Mouse (Mus musculus) heart, embryonic 13.5 days (tissue): Measurements from ENCODE around the gene Apof. TPM values are rescaled to one million over a fixed set of nuclear protein-coding genes. Genes with fewer than 3 reads are reported as not detected.
"Not testable (repeated sequence)": the region's sequence is repeated elsewhere in the genome, so short reads cannot be mapped to it uniquely, and the experiment has no call there.

ENCODE experiments used
- ATAC-seq: fragments of 200-750 bp; cut with Nextera tagmentation; 2 replicates; pipeline ENCODE4 v1.8.0; 2017; ENCODE audit warnings: moderate TSS enrichment; ENCODE audit not compliant: insufficient number of reproducible peaks, low FRiP score, low TSS enrichment; ENCODE audit errors: extremely low read depth
- H3K27ac ChIP-seq: fragments of 300-500 bp; sonication (generic); replicated peaks from 2 replicates; pipeline ENCODE4 v1.5.1; 2015; ENCODE audit warnings: moderate library complexity, mild to moderate bottlenecking, inconsistent platforms
- H3K27me3 ChIP-seq: fragments of 300-500 bp; sonication (generic); replicated peaks from 2 replicates; pipeline ENCODE4 v1.6.1; 2015; ENCODE audit warnings: mild to moderate bottlenecking, inconsistent platforms
- H3K36me3 ChIP-seq: fragments of 300-500 bp; sonication (generic); 2 replicates; pipeline ENCODE4 v1.6.1; 2015; ENCODE audit warnings: mild to moderate bottlenecking, inconsistent platforms
- H3K4me1 ChIP-seq: fragments of 300-500 bp; sonication (generic); 2 replicates; pipeline ENCODE4 v1.6.1; 2015; ENCODE audit warnings: inconsistent platforms
- H3K4me2 ChIP-seq: fragments of 300-500 bp; sonication (generic); 2 replicates; pipeline ENCODE4 v1.6.1; 2015; ENCODE audit warnings: inconsistent platforms, mild to moderate bottlenecking, moderate library complexity
- H3K4me3 ChIP-seq: fragments of 300-500 bp; sonication (generic); 2 replicates; pipeline ENCODE4 v1.5.1; 2015; ENCODE audit warnings: moderate library complexity, mild to moderate bottlenecking, inconsistent platforms
- H3K9ac ChIP-seq: fragments of 300-500 bp; sonication (generic); 2 replicates; pipeline ENCODE4 v1.6.1; 2015; ENCODE audit warnings: inconsistent platforms, mild to moderate bottlenecking, moderate library complexity
- H3K9me3 ChIP-seq: fragments of 300-500 bp; sonication (generic); 2 replicates; pipeline ENCODE4 v1.6.1; 2016; ENCODE audit warnings: inconsistent platforms
- WGBS: fragments of 180-500 bp; shearing (Covaris S2); methylation state at CpG from one replicate; pipeline ENCODE4 v1.1.7; 2015; ENCODE audit warnings: mixed read lengths; 5-methylcytosine and 5-hydroxymethylcytosine counted together
- polyA plus RNA-seq: library from polyadenylated mRNA; unstranded; fragments of >200 nt; fragmentation: Nextera tagmentation; extraction: Ambion mirVana; gene quantifications from 2 replicates; pipeline ENCODE4 v1.2.1, GENCODE M21; 2015

Gene Apof
- polyA plus RNA-seq, 1 experiment from 2014 or later, result 0.27 TPM

- H3K27ac ChIP-seq, result no peak overlapping the region
- no peaks in the 10 kb centered on the region for H3K27me3 ChIP-seq
- no peak overlapping the region for H3K4me2 ChIP-seq
- H3K9me3 ChIP-seq, result no peaks in the 10 kb centered on the region; the same call in 1 of the 2 replicates
- 81% methylated on average over 6 of the region's 6 CpGs for WGBS
- no peak for ATAC-seq
- no peaks in the 10 kb centered on the region for H3K4me1 ChIP-seq
- H3K9ac ChIP-seq, result no peak overlapping the region
- peaks cover 87% of the 10 kb centered on the region for H3K36me3 ChIP-seq
- no peak overlapping the region for H3K4me3 ChIP-seq
These were observed 12.5 kb downstream of the Apof start for GRCm38 (mm10) chr10:128280943-128281342.

GRCm38 (mm10) chr10:128281682-128282081 is 13.2 kb downstream of the Apof start:
- WGBS, result 86% methylated on average over 14 of the region's 14 CpGs
- no peak for ATAC-seq
- no peak overlapping the region for H3K27ac ChIP-seq
- H3K4me3 ChIP-seq, result no peak overlapping the region
- no peak overlapping the region for H3K9ac ChIP-seq
- no peaks in the 10 kb centered on the region for H3K27me3 ChIP-seq
- H3K36me3 ChIP-seq, result peaks cover 88% of the 10 kb centered on the region
- no peaks in the 10 kb centered on the region; the same call in 1 of the 2 replicates for H3K9me3 ChIP-seq
- no peak overlapping the region for H3K4me2 ChIP-seq
- no peaks in the 10 kb centered on the region for H3K4me1 ChIP-seq

GRCm38 (mm10) chr10:128282886-128283450 is 14.5 kb downstream of the Apof start:
- no peak for ATAC-seq

GRCm38 (mm10) chr10:128283604-128284579 is 15.4 kb downstream of the Apof start:
- no peaks in the 10 kb centered on the region for H3K27me3 ChIP-seq
- 0 out of 2 replicates have a peak overlapping the region, but pooled peaks have one; percentile 14 for H3K9ac ChIP-seq
- ATAC-seq, result no peak
- no peak overlapping the region for H3K4me2 ChIP-seq
- H3K9me3 ChIP-seq, result no peaks in the 10 kb centered on the region; the same call in 1 of the 2 replicates
- H3K36me3 ChIP-seq, result peaks cover 93% of the 10 kb centered on the region
- 63% methylated on average over 31 of the region's 31 CpGs for WGBS
- no peak overlapping the region for H3K4me3 ChIP-seq
- no peaks in the 10 kb centered on the region for H3K4me1 ChIP-seq
- H3K27ac ChIP-seq, result no peak overlapping the region

More at GRCm38 (mm10) chr10:128282886-128283450, 14.5 kb downstream of the Apof start:
- Histone ChIP-seq H3K27me3 (no peaks in the 10 kb centered on the region), H3K36me3 (peaks cover 89% of the 10 kb centered on the region), H3K4me1 (no peaks in the 10 kb centered on the region), H3K9me3 (no peaks in the 10 kb centered on the region; the same call in 1 of the 2 replicates), H3K9ac (no peak overlapping the region), H3K4me3 (no peak overlapping the region), H3K27ac (no peak overlapping the region), H3K4me2 (no peak overlapping the region)
- 80% methylated on average over 20 of the region's 20 CpGs for WGBS

- not testable (repeated sequence) for H3K4me2 ChIP-seq, H3K4me1 ChIP-seq, H3K9me3 ChIP-seq, H3K4me3 ChIP-seq, H3K9ac ChIP-seq, ATAC-seq, H3K27ac ChIP-seq, H3K27me3 ChIP-seq
- 50% methylated on average over 1 of the region's 1 CpGs for WGBS
- H3K36me3 ChIP-seq, result peaks cover 69% of the 10 kb centered on the region
These were observed 22.1 kb downstream of the Apof start for GRCm38 (mm10) chr10:128290594-128290993.

GRCm38 (mm10) chr10:128296370-128297090 is 28.1 kb downstream of the Apof start:
- ATAC-seq, result no peak
- H3K9me3 ChIP-seq, result no peaks in the 10 kb centered on the region
- H3K9ac ChIP-seq, result peak overlapping the region; percentile 61
- peak overlapping the region; percentile 86 for H3K27ac ChIP-seq
- H3K36me3 ChIP-seq, result peaks cover 16% of the 10 kb centered on the region
- peak overlapping the region; percentile 54 for H3K4me2 ChIP-seq
- WGBS, result 66% methylated on average over 13 of the region's 13 CpGs
- H3K4me3 ChIP-seq, result no peak overlapping the region
- H3K27me3 ChIP-seq, result no peaks in the 10 kb centered on the region
- peaks cover 24% of the 10 kb centered on the region for H3K4me1 ChIP-seq

GRCm38 (mm10) chr10:128297221-128297620 is 28.8 kb downstream of the Apof start:
- Histone ChIP-seq H3K27me3 (no peaks in the 10 kb centered on the region), H3K4me1 (peaks cover 25% of the 10 kb centered on the region), H3K4me2 (peak overlapping the region; percentile 54), H3K36me3 (peaks cover 9% of the 10 kb centered on the region), H3K27ac (peak overlapping the region; percentile 86), H3K4me3 (peak overlapping the region; percentile 11; the same call in 1 of the 2 replicates), H3K9me3 (no peaks in the 10 kb centered on the region), H3K9ac (peak overlapping the region; percentile 61)
- WGBS, result 49% methylated on average over 4 of the region's 4 CpGs
- ATAC-seq, result no peak

GRCm38 (mm10) chr10:128297622-128298021 is 29.2 kb downstream of the Apof start:
- Histone ChIP-seq H3K4me3 (peak overlapping the region; percentile 11; the same call in 1 of the 2 replicates), H3K27ac (peak overlapping the region; percentile 86), H3K9ac (peak overlapping the region; percentile 68), H3K27me3 (no peaks in the 10 kb centered on the region), H3K36me3 (peaks cover 5% of the 10 kb centered on the region), H3K9me3 (no peaks in the 10 kb centered on the region), H3K4me1 (peaks cover 29% of the 10 kb centered on the region), H3K4me2 (peak overlapping the region; percentile 54)
- ATAC-seq, result peak; percentile 60; the same call in 1 of the 2 replicates
- WGBS, result 33% methylated on average over 11 of the region's 11 CpGs

GRCm38 (mm10) chr10:128298243-128298642 is 29.8 kb downstream of the Apof start:
- Histone ChIP-seq H3K27ac (peak overlapping the region; percentile 86), H3K9me3 (no peaks in the 10 kb centered on the region), H3K4me2 (no peak overlapping the region), H3K4me1 (peaks cover 30% of the 10 kb centered on the region), H3K9ac (peak overlapping the region; percentile 68), H3K36me3 (no peaks in the 10 kb centered on the region), H3K4me3 (no peak overlapping the region), H3K27me3 (no peaks in the 10 kb centered on the region)
- 56% methylated on average over 6 of the region's 6 CpGs for WGBS
- no peak for ATAC-seq

GRCm38 (mm10) chr10:128298702-128299171 is 30.3 kb downstream of the Apof start, which contains the start of gene Il23a:
Gene Il23a, minus strand, starts transcription at chr10:128298752.
- Histone ChIP-seq H3K36me3 (no peaks in the 10 kb centered on the region), H3K9me3 (no peaks in the 10 kb centered on the region), H3K4me2 (peak within 1 kb of the TSS; percentile 54), H3K4me3 (peak within 1 kb of the TSS; percentile 11; the same call in 1 of the 2 replicates), H3K4me1 (peaks cover 31% of the 10 kb centered on the region), H3K27ac (peak within 1 kb of the TSS; percentile 86), H3K27me3 (no peaks in the 10 kb centered on the region), H3K9ac (peak within 1 kb of the TSS; percentile 68)
- ATAC-seq, result no peak
- WGBS, result 68% methylated on average over 11 of the region's 11 CpGs
